Mouse (Mus musculus): ENCODE results near the gene Gprin1. TPM values are rescaled to one million over a fixed set of nuclear protein-coding genes. Genes with fewer than 3 reads are reported as not detected.
A peak's percentile ranks its signal among the peaks of the same experiment; 100 is the strongest.

Gprin1 gene
- polyA plus RNA-seq, 1 experiment from 2014 or later: not detected

DNA sequence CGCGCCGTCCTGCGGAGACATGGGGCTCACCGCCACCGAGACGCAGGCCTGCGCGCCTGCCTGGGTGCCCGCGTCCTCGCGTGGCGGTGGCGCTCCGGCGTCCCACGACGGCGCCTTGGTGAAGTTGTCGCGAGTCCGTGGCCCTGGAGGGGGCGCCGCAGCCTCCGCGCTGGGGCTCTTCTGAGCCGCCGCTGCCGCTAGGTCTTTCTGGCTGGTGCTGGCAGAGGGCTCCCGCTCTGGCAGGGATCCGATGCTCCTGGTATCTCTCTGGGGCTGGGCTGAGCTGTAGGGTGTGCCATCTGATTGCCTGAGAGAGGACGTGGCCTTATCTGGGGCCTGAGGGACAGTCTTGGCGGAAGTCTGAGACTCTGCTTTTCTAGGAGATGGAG, 11.5 kb downstream of the Gprin1 start:
- ATAC-seq: no peak
- no peak overlapping the region for H3K27ac ChIP-seq (ENCODE audit: low read length)
- TF ChIP-seq CTCF (IDR thresholded peaks at IDR 0.05) (no peak), EP300 (IDR thresholded peaks at IDR 0.05) (no peak)
- H3K4me3 ChIP-seq (ENCODE audit: low read depth, low read length): no peak overlapping the region
- no peaks in the 10 kb centered on the region for H3K36me3 ChIP-seq (ENCODE audit: insufficient read depth, low read length)
- no peaks in the 10 kb centered on the region for H3K9me3 ChIP-seq (ENCODE audit: low read length)
- H3K9ac ChIP-seq (replicated peaks; ENCODE audit: low read depth): no peak overlapping the region
- 7% methylated on average over 33 of the region's 34 CpGs for WGBS
- peaks cover 26% of the 10 kb centered on the region for H3K27me3 ChIP-seq (replicated peaks; ENCODE audit: insufficient read depth, low read length)
- DNase-seq (ENCODE audit: low spot score): no peak
- H3K4me1 ChIP-seq (ENCODE audit: insufficient read depth, low read depth, low read length): no peaks in the 10 kb centered on the region
- peak overlapping the region; percentile 48 for H3K4me2 ChIP-seq (replicated peaks; ENCODE audit: low read depth, low read length)

GRCm38 (mm10) chr13:54737488-54738212, 12.0 kb downstream of the Gprin1 start:
- TF ChIP-seq CTCF (IDR thresholded peaks at IDR 0.05): no peak
- no peak for TF ChIP-seq EP300 (IDR thresholded peaks at IDR 0.05)
- peaks cover 26% of the 10 kb centered on the region for H3K27me3 ChIP-seq (replicated peaks; ENCODE audit: insufficient read depth, low read length)
- H3K9me3 ChIP-seq (ENCODE audit: low read length): no peaks in the 10 kb centered on the region
- DNase-seq (ENCODE audit: low spot score) (peak; percentile 24), ATAC-seq (peak; percentile 49)
- no peaks in the 10 kb centered on the region for H3K4me1 ChIP-seq (ENCODE audit: insufficient read depth, low read depth, low read length)
- H3K9ac ChIP-seq (replicated peaks; ENCODE audit: low read depth): no peak overlapping the region
- no peaks in the 10 kb centered on the region for H3K36me3 ChIP-seq (ENCODE audit: insufficient read depth, low read length)
- H3K4me3 ChIP-seq (ENCODE audit: low read depth, low read length): peak overlapping the region; percentile 20; the same call in 1 of the 2 replicates
- no peak overlapping the region for H3K27ac ChIP-seq (ENCODE audit: low read length)
- H3K4me2 ChIP-seq (replicated peaks; ENCODE audit: low read depth, low read length): peak overlapping the region; percentile 48
- WGBS: under 1% methylated on average over 29 of the region's 87 CpGs

GRCm38 (mm10) chr13:54736931-54737330, 12.7 kb downstream of the Gprin1 start:
- Histone ChIP-seq H3K27me3 (replicated peaks; ENCODE audit: insufficient read depth, low read length) (peaks cover 26% of the 10 kb centered on the region), H3K27ac (ENCODE audit: low read length) (no peak overlapping the region), H3K36me3 (ENCODE audit: insufficient read depth, low read length) (no peaks in the 10 kb centered on the region), H3K4me2 (replicated peaks; ENCODE audit: low read depth, low read length) (no peak overlapping the region), H3K9ac (replicated peaks; ENCODE audit: low read depth) (no peak overlapping the region), H3K4me1 (ENCODE audit: insufficient read depth, low read depth, low read length) (no peaks in the 10 kb centered on the region), H3K4me3 (ENCODE audit: low read depth, low read length) (no peak overlapping the region), H3K9me3 (ENCODE audit: low read length) (no peaks in the 10 kb centered on the region)
- 37% methylated on average over 3 of the region's 3 CpGs for WGBS
- DNase-seq (ENCODE audit: low spot score) (no peak), ATAC-seq (no peak)
- no peak for TF ChIP-seq EP300 (IDR thresholded peaks at IDR 0.05)
- TF ChIP-seq CTCF (IDR thresholded peaks at IDR 0.05): no peak

GRCm38 (mm10) chr13:54726131-54726530, 23.5 kb downstream of the Gprin1 start:
- no peaks in the 10 kb centered on the region for H3K36me3 ChIP-seq (ENCODE audit: insufficient read depth, low read length)
- WGBS: 51% methylated on average over 11 of the region's 11 CpGs
- H3K27me3 ChIP-seq (replicated peaks; ENCODE audit: insufficient read depth, low read length): no peaks in the 10 kb centered on the region
- DNase-seq (ENCODE audit: low spot score): no peak
- H3K4me1 ChIP-seq (ENCODE audit: insufficient read depth, low read depth, low read length): no peaks in the 10 kb centered on the region
- no peak overlapping the region for H3K4me3 ChIP-seq (ENCODE audit: low read depth, low read length)
- H3K9ac ChIP-seq (replicated peaks; ENCODE audit: low read depth): no peak overlapping the region
- H3K9me3 ChIP-seq (ENCODE audit: low read length): no peaks in the 10 kb centered on the region
- H3K4me2 ChIP-seq (replicated peaks; ENCODE audit: low read depth, low read length): no peak overlapping the region
- ATAC-seq: no peak
- H3K27ac ChIP-seq (ENCODE audit: low read length): no peak overlapping the region
- TF ChIP-seq CTCF (IDR thresholded peaks at IDR 0.05) (no peak), EP300 (IDR thresholded peaks at IDR 0.05) (no peak)

GRCm38 (mm10) chr13:54723143-54723542, 26.5 kb downstream of the Gprin1 start:
- TF ChIP-seq EP300 (IDR thresholded peaks at IDR 0.05) (no peak), CTCF (IDR thresholded peaks at IDR 0.05) (no peak)
- no peak for ATAC-seq
- 90% methylated on average over 3 of the region's 3 CpGs for WGBS
- Histone ChIP-seq H3K27me3 (replicated peaks; ENCODE audit: insufficient read depth, low read length) (no peaks in the 10 kb centered on the region), H3K9ac (replicated peaks; ENCODE audit: low read depth) (no peak overlapping the region), H3K4me3 (ENCODE audit: low read depth, low read length) (no peak overlapping the region), H3K9me3 (ENCODE audit: low read length) (no peaks in the 10 kb centered on the region), H3K36me3 (ENCODE audit: insufficient read depth, low read length) (no peaks in the 10 kb centered on the region), H3K4me2 (replicated peaks; ENCODE audit: low read depth, low read length) (no peak overlapping the region), H3K27ac (ENCODE audit: low read length) (no peak overlapping the region), H3K4me1 (ENCODE audit: insufficient read depth, low read depth, low read length) (no peaks in the 10 kb centered on the region)
- no peak for DNase-seq (ENCODE audit: low spot score)

GRCm38 (mm10) chr13:54716916-54717315, 32.8 kb downstream of the Gprin1 start:
- H3K4me2 ChIP-seq (replicated peaks; ENCODE audit: low read depth, low read length): no peak overlapping the region

More at GRCm38 (mm10) chr13:54716916-54717315, 32.8 kb downstream of the Gprin1 start:
- H3K9me3 ChIP-seq (ENCODE audit: low read length): no peaks in the 10 kb centered on the region
- H3K27ac ChIP-seq (ENCODE audit: low read length): no peak overlapping the region
- no peaks in the 10 kb centered on the region for H3K4me1 ChIP-seq (ENCODE audit: insufficient read depth, low read depth, low read length)
- no peaks in the 10 kb centered on the region for H3K27me3 ChIP-seq (replicated peaks; ENCODE audit: insufficient read depth, low read length)
- DNase-seq (ENCODE audit: low spot score) (peak; percentile 47), ATAC-seq (no peak)
- WGBS: 0% methylated on average over 5 of the region's 5 CpGs
- H3K9ac ChIP-seq (replicated peaks; ENCODE audit: low read depth): no peak overlapping the region
- no peaks in the 10 kb centered on the region for H3K36me3 ChIP-seq (ENCODE audit: insufficient read depth, low read length)
- TF ChIP-seq EP300 (IDR thresholded peaks at IDR 0.05) (no peak), CTCF (IDR thresholded peaks at IDR 0.05) (peak; percentile 73)
- H3K4me3 ChIP-seq (ENCODE audit: low read depth, low read length): no peak overlapping the region
